Mouse (Mus musculus) spleen, adult 2 months (tissue): ENCODE results near the gene Rbbp6. TPM values are rescaled to one million over a fixed set of nuclear protein-coding genes. Genes with fewer than 3 reads are reported as not detected.
A peak's percentile ranks its signal among the peaks of the same experiment; 100 is the strongest.

Experiments used
- DNase-seq, 2 experiments: peaks; one replicate each; pipeline versions ENCODE4 v3.0.0 to v3.0.0-alpha.2; 2012 to 2021; ENCODE audit warnings: low spot score in 2 of 2, low read depth in 1 of 2
- H3K27ac ChIP-seq: fragments of 200-500 bp; 2 replicates; pipeline ENCODE4 v1.5.1; 2012; ENCODE audit warnings: low read length, inconsistent platforms; ENCODE audit not compliant: insufficient read depth
- H3K27me3 ChIP-seq: fragments of 200-500 bp; 2 replicates; pipeline ENCODE4 v1.6.1; 2012; ENCODE audit warnings: mild to moderate bottlenecking, moderate library complexity, low read length, inconsistent platforms; ENCODE audit not compliant: control insufficient read depth, insufficient read depth
- H3K36me3 ChIP-seq: fragments of 200-500 bp; 2 replicates; pipeline ENCODE4 v1.6.1; 2012; ENCODE audit warnings: mild to moderate bottlenecking, low read length, inconsistent platforms; ENCODE audit not compliant: control insufficient read depth, insufficient read depth
- H3K4me1 ChIP-seq: fragments of 200-500 bp; 2 replicates; pipeline ENCODE4 v1.6.1; 2011; ENCODE audit warnings: inconsistent platforms; ENCODE audit not compliant: control insufficient read depth, insufficient read depth, insufficient read length
- H3K4me3 ChIP-seq: fragments of 200-500 bp; 2 replicates; pipeline ENCODE4 v1.5.1; 2011; ENCODE audit warnings: mild to moderate bottlenecking, inconsistent platforms; ENCODE audit not compliant: insufficient read depth, insufficient read length; ENCODE audit errors: extremely low read depth
- CTCF ChIP-seq: fragments of 200-500 bp; IDR thresholded peaks from 2 replicates; pipeline ENCODE4 v1.5.1; 2011; ENCODE audit warnings: mild to moderate bottlenecking, inconsistent platforms; ENCODE audit not compliant: insufficient read depth, insufficient read length, insufficient replicate concordance; ENCODE audit errors: extremely low read depth
- POLR2A ChIP-seq: fragments of 200-500 bp; IDR thresholded peaks from 2 replicates; pipeline ENCODE4 v1.6.1; 2011; ENCODE audit warnings: low read depth, low read length, inconsistent platforms
- WGBS: fragments of 180-500 bp; shearing (Covaris S2); methylation state at CpG from one replicate; pipeline ENCODE4 v1.1.7; 2018; 5-methylcytosine and 5-hydroxymethylcytosine counted together
- polyA plus RNA-seq: library from polyadenylated mRNA; depleted of rRNA; stranded (reverse); fragments of >200 nt; gene quantifications from 2 replicates; pipeline ENCODE4 v1.2.3, GENCODE M21; 2012

Gene Rbbp6
- polyA plus RNA-seq, 1 experiment, result 8.8 TPM

- H3K36me3 ChIP-seq, result no peaks in the 10 kb centered on the region
- no peaks in the 10 kb centered on the region for H3K4me1 ChIP-seq
- DNase-seq, result no peak
- WGBS, result 51% methylated on average over 6 of the region's 6 CpGs
- TF ChIP-seq POLR2A (no peak), CTCF (no peak)
- H3K4me3 ChIP-seq, result no peak overlapping the region
- H3K27ac ChIP-seq, result no peak overlapping the region
- H3K27me3 ChIP-seq, result no peaks in the 10 kb centered on the region
Observed at GRCm38 (mm10) chr7:122952066-122952465, 13.4 kb upstream of the Rbbp6 start.

DNA sequence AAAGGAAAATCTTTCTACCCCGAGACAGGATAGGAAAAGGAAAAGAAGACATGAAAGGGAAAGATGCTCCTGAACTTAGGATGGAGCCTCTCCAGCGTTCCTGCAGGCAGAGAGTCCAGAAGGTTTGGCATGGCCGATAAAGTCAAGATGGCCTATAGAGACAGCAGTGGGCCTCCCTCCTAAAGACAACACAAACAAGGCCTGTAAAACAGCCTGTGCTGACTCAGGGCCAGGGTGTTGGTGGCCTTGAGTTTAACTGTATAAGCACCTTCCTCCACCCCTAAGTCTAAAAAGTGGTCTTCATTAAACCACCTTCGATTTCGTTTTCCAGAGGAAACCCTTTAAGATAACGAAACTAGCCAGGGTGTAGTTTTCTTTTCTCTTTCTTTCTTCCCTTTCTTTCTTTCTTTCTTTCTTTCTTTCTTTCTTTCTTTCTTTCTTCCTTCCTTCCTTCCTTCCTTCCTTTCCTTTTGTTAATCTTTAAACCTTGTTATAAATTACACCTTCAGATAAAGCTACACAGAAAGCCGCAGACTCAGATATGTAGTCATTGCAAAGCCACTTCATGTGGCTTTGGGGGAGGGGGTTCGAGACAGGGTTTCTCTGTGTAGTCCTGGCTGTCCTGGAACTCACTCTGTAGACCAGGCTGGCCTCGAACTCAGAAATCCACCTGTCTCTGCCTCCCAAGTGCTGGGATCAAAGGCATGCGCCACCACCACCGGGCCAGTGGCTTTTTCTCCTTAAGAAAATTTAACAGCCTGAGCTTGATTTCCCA, 10.8 kb upstream of the Rbbp6 start:
- Histone ChIP-seq H3K4me3 (no peak overlapping the region), H3K36me3 (no peaks in the 10 kb centered on the region), H3K27me3 (no peaks in the 10 kb centered on the region), H3K27ac (no peak overlapping the region), H3K4me1 (no peaks in the 10 kb centered on the region)
- DNase-seq, result no peak
- TF ChIP-seq CTCF (no peak), POLR2A (no peak)
- WGBS, result 85% methylated on average over 11 of the region's 11 CpGs

GRCm38 (mm10) chr7:122955226-122955955, 10.1 kb upstream of the Rbbp6 start:
- Histone ChIP-seq H3K4me3 (no peak overlapping the region), H3K27ac (no peak overlapping the region), H3K27me3 (no peaks in the 10 kb centered on the region), H3K4me1 (no peaks in the 10 kb centered on the region), H3K36me3 (no peaks in the 10 kb centered on the region)
- no peak for TF ChIP-seq CTCF
- WGBS, result 80% methylated on average over 8 of the region's 8 CpGs
- DNase-seq, result no peak

GRCm38 (mm10) chr7:122968751-122969150, 3.3 kb downstream of the Rbbp6 start:
- TF ChIP-seq POLR2A (no peak), CTCF (no peak)
- H3K36me3 ChIP-seq, result no peaks in the 10 kb centered on the region; the same call in 1 of the 2 replicates
- no peak overlapping the region for H3K27ac ChIP-seq
- H3K27me3 ChIP-seq, result no peaks in the 10 kb centered on the region
- no peak overlapping the region for H3K4me3 ChIP-seq
- no peak for DNase-seq
- peaks cover 4% of the 10 kb centered on the region for H3K4me1 ChIP-seq
- 16% methylated on average over 4 of the region's 4 CpGs for WGBS

- peaks cover 1% of the 10 kb centered on the region for H3K36me3 ChIP-seq
- H3K27ac ChIP-seq, result peak overlapping the region; percentile 90
- H3K4me3 ChIP-seq, result peak overlapping the region; percentile 91
- WGBS, result 2% methylated on average over 38 of the region's 62 CpGs
- TF ChIP-seq CTCF, result no peak
- TF ChIP-seq POLR2A, result peak; percentile 85
- H3K27me3 ChIP-seq, result no peaks in the 10 kb centered on the region
- DNase-seq, result peak; percentile 94
- H3K4me1 ChIP-seq, result peaks cover 4% of the 10 kb centered on the region
Observed at GRCm38 (mm10) chr7:122969231-122970032, 3.9 kb downstream of the Rbbp6 start.

GRCm38 (mm10) chr7:122970119-122970781, 4.8 kb downstream of the Rbbp6 start:
- peaks cover 4% of the 10 kb centered on the region for H3K4me1 ChIP-seq
- WGBS, result under 1% methylated on average over 67 of the region's 69 CpGs
- H3K36me3 ChIP-seq, result peaks cover 1% of the 10 kb centered on the region
- peak overlapping the region; percentile 91 for H3K4me3 ChIP-seq
- H3K27me3 ChIP-seq, result no peaks in the 10 kb centered on the region
- peak overlapping the region; percentile 90 for H3K27ac ChIP-seq
- no peak for TF ChIP-seq POLR2A
- no peak for TF ChIP-seq CTCF
- peak; percentile 28 to 44 for DNase-seq
